Mouse (Mus musculus): ENCODE measurements around the gene Exoc3l4.

The Exoc3l4 gene

GRCm38 (mm10) chr12:111454021-111454420 lies 37.2 kb downstream of the Exoc3l4 start:
- DNase-seq (ENCODE audit: low read depth): peak; percentile 27

GRCm38 (mm10) chr12:111454543-111455280 lies 37.9 kb downstream of the Exoc3l4 start:
- peak; percentile 66 for DNase-seq (ENCODE audit: low read depth)

GRCm38 (mm10) chr12:111455311-111455846 lies 38.6 kb downstream of the Exoc3l4 start:
- DNase-seq (ENCODE audit: low read depth): peak; percentile 50

- DNase-seq (ENCODE audit: low read depth): peak; percentile 51
These were observed 39.0 kb downstream of the Exoc3l4 start for GRCm38 (mm10) chr12:111455860-111456259.

GRCm38 (mm10) chr12:111457742-111458141 lies 40.9 kb downstream of the Exoc3l4 start:
- no peak for DNase-seq (ENCODE audit: low read depth)

- DNase-seq (ENCODE audit: low read depth): no peak
These were observed 46.8 kb downstream of the Exoc3l4 start for GRCm38 (mm10) chr12:111463570-111463969.

GRCm38 (mm10) chr12:111466369-111466768 lies 49.6 kb downstream of the Exoc3l4 start:
- DNase-seq (ENCODE audit: low read depth): no peak

GRCm38 (mm10) chr12:111468206-111468605 lies 51.4 kb downstream of the Exoc3l4 start:
- DNase-seq (ENCODE audit: low read depth): peak; percentile 29

GRCm38 (mm10) chr12:111469507-111469906 lies 52.7 kb downstream of the Exoc3l4 start:
- peak; percentile 86 for DNase-seq (ENCODE audit: low read depth)

- DNase-seq (ENCODE audit: low read depth): peak; percentile 44
These were observed 54.3 kb downstream of the Exoc3l4 start for GRCm38 (mm10) chr12:111471119-111471518.

GRCm38 (mm10) chr12:111471721-111472120 lies 54.9 kb downstream of the Exoc3l4 start:
- DNase-seq (ENCODE audit: low read depth): peak; percentile 81

GRCm38 (mm10) chr12:111472886-111473285 lies 56.1 kb downstream of the Exoc3l4 start:
- no peak for DNase-seq (ENCODE audit: low read depth)

- no peak for DNase-seq (ENCODE audit: low read depth)
These were observed 57.6 kb downstream of the Exoc3l4 start for GRCm38 (mm10) chr12:111474384-111474783.

- DNase-seq (ENCODE audit: low read depth): peak; percentile 99
These were observed 58.3 kb downstream of the Exoc3l4 start for GRCm38 (mm10) chr12:111474893-111475643.

GRCm38 (mm10) chr12:111478924-111479323 lies 62.1 kb downstream of the Exoc3l4 start:
- DNase-seq (ENCODE audit: low read depth): no peak

- DNase-seq (ENCODE audit: low read depth): peak; percentile 77
These were observed 63.1 kb downstream of the Exoc3l4 start for GRCm38 (mm10) chr12:111479917-111480316.
